Mouse (Mus musculus): ENCODE measurements at regions not wholly inside any gene's neighbourhood (a gene's known extent, or its start where the extent isn't known, plus 50 kb on each side); places are given as distances from the start of the nearest gene placed in this dataset.
A peak's percentile ranks its signal among the peaks of the same experiment; 100 is the strongest.
"Not testable (repeated sequence)": the region's sequence is repeated elsewhere in the genome, so short reads cannot be mapped to it uniquely, and the experiment has no call there.

- no peak for DNase-seq (ENCODE audit: low spot score in 2 of 2)
These were observed 70.8 kb downstream of the Pcdh18 start for GRCm38 (mm10) chr3:49686182-49686895.

DNA sequence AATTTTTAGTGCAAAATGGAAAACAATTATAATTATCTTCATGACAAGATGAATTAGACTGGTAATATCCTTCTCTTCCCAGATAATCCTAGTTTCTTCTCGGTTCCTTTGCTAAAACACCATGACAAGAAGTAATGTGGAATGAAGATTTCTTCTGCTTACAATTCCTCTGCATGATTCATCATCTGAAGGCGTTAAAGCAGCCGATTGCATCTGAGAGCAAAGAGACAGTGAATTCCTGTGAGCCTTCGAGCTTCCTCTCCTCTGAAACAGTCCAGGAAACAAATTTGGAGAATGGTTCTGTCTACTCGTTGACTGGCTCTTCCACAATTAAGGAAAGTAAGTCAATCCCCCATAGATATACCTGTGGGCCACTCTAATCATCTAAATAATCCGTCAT lies 82.2 kb downstream of the Pcdh18 start:
- DNase-seq (ENCODE audit: low spot score in 2 of 2): no peak

GRCm38 (mm10) chr3:49672685-49673184 lies 84.4 kb downstream of the Pcdh18 start:
- DNase-seq (ENCODE audit: low spot score in 2 of 2): no peak

- no peak for DNase-seq (ENCODE audit: low spot score in 2 of 2)
These were observed 89.4 kb downstream of the Pcdh18 start for GRCm38 (mm10) chr3:49667543-49668338.

DNA sequence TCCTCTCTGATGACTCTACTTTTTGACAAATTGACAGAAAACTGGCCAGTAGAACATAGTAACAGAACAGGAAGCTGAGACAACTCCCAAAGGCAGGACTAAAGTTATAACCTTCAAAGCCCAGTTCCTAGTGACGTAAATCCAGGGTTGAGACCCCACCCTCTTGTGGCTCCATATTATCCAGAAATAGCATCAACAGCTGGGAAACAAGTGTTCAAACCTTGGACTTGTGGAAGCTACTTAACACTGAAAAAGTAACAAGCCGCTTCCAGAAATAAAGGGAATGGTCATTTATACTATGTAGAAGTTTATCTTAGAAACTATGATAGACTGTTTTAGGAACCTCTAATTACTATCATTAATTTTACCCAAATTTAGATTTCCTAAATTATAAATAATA lies 90.6 kb downstream of the Pcdh18 start:
- DNase-seq (ENCODE audit: low spot score in 2 of 2): no peak

DNA sequence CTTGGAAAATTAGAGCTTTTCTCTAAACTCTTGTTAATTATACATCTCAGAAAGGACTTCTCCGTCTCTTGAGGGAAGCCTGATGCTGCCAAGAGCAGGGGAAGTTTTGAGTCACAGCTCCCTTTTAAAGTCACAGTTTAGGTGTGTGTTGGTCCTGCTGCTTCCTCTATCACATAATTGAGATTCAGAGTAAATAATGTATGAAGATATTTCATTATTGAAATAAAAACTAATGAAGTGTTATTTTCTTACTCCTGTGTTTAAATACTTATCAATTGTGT lies 108.3 kb downstream of the Pcdh18 start:
- DNase-seq (ENCODE audit: low spot score in 2 of 2): no peak

- no peak for DNase-seq (ENCODE audit: low spot score in 2 of 2)
These were observed 108.9 kb downstream of the Pcdh18 start for GRCm38 (mm10) chr3:49648040-49648894.

DNA sequence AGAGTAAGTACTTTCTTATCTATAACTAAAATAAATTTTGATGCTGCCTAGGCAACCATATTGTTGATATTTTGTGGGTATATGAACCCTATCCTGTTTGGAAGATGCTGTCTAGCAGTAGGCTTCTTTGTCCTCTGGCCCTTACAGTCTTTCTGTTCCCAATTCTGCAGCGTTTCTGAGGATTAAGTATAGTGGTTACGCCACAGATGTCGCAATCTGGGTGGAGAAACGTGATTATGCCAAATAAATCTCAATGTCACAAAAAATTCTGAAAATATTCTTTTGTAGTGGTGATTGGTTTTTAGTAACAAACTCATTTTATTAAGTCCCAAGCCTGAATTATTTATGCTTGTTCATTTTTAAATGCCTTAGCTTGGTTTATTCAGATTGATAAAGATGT lies 112.1 kb downstream of the Pcdh18 start:
- no peak for DNase-seq (ENCODE audit: low spot score in 2 of 2)

DNA sequence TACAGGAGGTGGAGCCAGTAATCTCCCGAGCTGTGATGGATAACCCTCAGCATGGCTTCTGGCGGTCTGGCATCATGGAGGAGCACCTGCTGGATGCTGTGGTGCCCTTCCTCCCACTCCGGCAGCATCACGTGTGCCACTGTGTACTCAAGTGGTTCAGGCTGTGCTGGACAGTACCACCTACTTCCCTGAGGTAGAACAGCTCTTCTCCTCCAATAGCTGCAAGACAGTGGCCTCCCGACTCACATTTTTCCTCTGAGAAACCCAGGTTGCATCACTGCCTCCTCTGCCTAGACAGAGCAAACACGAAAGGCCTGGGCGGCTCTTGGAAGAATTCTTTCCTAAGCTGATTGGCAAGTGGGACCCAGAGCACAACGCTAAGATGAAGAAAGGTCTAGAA lies 113.3 kb downstream of the Pcdh18 start:
- DNase-seq (ENCODE audit: low spot score in 2 of 2): no peak

DNA sequence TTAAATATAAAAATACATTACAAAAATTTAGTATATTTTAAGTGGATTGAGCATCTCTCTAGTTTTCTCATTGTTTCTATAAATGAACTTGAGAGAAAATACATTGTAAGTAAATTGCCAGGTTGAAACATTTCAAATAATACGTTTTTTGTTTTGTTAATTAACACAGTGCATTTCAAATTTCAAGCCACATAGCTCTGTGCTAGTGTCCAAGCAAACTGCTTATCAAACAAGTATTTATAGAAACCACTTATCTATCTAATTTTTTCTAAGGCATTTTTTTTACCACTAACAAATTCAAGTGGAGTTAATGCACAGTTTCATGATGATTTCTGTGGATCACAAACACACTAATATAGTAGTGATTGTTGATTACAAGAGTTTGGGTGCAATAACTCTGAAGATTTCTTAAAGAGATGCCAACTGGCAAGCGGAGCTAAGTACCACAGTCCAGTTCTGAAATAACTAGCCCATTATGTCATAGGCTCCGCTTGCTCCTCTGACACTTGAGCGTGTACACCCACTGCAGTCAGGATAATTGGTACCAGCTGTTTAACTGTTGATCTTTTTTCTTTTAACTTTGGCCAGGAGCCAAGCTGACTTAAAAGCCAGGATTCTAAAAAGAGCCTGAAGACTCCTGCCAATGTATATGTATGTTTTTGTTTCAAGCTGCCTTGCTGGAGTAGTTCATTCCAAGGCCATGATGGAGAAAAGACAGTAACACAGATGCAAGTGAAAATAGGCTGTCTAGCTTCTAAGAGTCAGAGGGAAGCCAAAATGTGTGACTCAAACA lies 115.0 kb downstream of the Pcdh18 start:
- DNase-seq (ENCODE audit: low spot score in 2 of 2): peak; percentile 21 to 26

DNA sequence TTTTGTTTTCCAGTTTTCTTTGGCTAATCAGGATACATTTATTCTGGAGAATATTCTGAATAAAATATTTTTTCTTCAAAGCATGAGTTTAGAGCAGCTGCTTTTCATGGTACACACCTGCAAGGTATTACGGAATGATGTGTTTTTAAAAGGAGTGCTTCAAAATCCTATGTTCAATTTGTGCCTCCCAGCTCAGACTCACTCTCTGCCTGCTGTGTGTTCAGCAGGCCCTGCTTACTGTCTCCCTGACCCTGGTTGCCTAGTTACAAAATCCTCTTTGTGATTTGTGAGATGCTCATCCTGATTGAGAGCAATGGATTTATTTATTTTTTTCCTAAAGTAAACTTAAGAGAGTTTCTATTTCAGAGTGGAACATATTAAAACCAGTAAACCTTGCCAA lies 115.7 kb downstream of the Pcdh18 start:
- no peak for DNase-seq (ENCODE audit: low spot score in 2 of 2)

DNA sequence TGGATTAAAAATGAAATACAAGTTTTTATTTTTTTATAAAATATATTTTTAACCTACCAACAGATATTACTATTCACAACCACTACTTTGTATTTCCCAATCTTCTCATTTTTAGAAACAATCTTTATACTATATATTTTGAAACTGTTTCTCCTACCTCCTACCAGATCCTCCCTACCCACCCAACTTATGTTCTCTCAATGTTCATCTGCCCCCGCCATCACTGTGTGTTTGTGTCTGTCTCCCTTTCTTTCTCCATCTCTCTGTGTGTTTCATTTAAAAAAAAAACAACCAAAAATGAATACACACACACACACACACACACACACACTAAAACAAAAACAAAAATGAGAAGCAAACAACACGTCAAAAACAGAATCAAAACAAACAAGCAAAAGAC lies 118.5 kb downstream of the Pcdh18 start:
- no peak for DNase-seq (ENCODE audit: low spot score in 2 of 2)

DNA sequence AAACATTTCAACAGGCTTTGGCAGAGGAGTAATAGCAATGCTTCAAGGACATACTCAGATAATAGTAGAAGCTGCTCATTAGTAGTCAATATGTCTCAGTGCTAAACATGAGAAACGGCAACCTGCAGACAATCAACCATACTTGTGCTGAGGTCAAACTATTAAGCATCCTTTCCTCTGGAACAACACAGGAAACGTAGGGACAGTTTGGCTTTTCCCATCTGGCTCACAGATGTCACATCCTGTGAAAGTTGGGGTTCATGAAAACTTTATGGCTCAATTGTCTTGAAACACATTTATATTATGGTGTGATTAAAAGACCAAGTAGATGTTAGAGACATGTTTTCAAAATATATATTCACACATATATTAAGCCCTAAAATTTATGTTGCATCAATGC lies 120.4 kb downstream of the Pcdh18 start:
- DNase-seq (ENCODE audit: low spot score in 2 of 2): no peak

DNA sequence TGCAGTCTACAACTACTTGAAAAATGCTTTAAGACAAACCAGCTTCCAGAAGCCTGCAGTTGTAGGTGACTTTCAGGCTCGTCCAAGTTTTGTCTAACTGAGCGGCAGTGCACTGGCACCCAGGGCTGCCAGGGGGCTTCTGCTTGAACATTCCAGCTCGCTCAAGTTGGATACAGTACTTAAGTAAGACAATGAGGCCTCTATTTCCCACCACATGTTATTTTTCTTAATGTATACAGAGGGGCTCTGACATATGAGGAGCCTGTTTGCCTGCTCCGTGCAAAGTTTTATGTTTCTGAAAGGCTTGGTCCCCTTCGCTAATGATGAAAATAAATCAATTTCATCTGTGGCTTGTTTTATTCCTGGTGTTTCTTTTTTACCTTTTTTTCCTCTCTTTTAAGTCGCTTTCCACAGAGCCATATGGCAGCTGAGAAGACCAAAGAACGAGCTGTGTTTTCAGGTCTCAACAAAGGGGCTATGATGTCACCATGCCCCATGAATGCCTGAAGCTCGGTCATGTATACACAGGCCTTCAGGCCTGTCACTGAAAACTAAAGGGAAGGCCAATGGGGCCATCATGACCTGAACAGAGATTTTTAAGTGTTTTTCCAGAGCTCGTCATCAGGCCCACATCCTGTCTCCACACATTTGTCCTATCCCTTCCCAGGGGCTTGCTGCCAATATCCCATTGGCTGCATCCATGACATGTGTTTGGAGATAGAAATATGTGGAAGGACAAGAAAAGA lies 164.2 kb downstream of the Pcdh18 start:
- DNase-seq (ENCODE audit: low spot score in 2 of 2): no peak

GRCm38 (mm10) chr3:49590234-49590633 lies 166.9 kb downstream of the Pcdh18 start:
- DNase-seq (ENCODE audit: low spot score in 2 of 2): no peak

- no peak for DNase-seq (ENCODE audit: low spot score in 2 of 2)
These were observed 170.5 kb downstream of the Pcdh18 start for GRCm38 (mm10) chr3:49586531-49587168.

DNA sequence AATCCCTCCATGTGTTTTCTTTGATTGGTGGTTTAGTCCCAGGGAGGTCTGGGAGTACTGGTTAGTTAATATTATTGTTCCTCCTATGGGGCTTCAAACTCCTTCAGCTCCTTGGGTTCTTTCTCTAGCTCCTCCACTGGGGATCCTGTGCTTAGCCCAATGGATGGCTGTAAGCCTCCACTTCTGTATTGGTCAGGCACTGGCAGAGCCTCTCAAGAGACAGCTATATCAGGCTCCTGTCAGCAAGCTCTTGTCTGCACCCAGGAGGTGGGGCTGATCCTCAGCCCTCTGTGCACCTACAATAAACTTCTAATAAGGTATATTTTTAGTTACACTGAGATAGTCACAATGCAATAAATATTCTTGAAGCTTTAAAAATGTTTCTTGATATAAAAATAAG lies 171.2 kb downstream of the Pcdh18 start:
- DNase-seq (ENCODE audit: low spot score in 2 of 2): not testable (repeated sequence)

GRCm38 (mm10) chr3:49566769-49567729 lies 190.1 kb downstream of the Pcdh18 start:
- no peak for DNase-seq (ENCODE audit: low spot score in 2 of 2)

DNA sequence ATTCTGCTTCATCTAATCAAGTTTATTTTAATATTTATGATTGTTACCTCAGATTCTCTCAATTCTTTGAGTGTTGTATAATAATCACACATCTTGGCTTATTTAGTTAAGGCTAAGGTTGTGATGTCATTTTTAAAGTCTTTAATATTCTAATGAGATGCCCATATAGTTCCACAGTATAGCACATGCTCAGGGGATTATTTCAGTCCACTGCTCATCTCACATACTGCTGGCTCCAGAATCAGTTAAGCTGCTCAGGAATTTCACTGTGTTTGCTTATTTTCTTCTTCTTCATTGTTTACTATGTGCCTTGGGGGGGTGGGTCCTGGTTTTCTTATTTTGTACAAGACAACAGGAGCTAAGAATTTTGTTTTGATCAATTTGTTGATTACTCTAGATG lies 229.5 kb downstream of the Pcdh18 start:
- DNase-seq (ENCODE audit: low spot score in 2 of 2): no peak

Measured in left cerebral cortex, adult 9 months (tissue).